Mouse (Mus musculus) urinary bladder, adult 2 months (tissue): ENCODE data around the gene Trappc2l. TPM values are rescaled to one million over a fixed set of nuclear protein-coding genes. Genes with fewer than 3 reads are reported as not detected.

Experiments used
- DNase-seq: peaks from one replicate; pipeline ENCODE4 v3.0.0; 2022; ENCODE audit warnings: low spot score
- polyA plus RNA-seq: library from polyadenylated mRNA; depleted of rRNA; stranded (reverse); fragments of >200 nt; gene quantifications from 2 replicates; pipeline ENCODE4 v1.2.3, GENCODE M21; 2012

Gene Trappc2l
- polyA plus RNA-seq, 1 experiment, result 108 TPM

DNA sequence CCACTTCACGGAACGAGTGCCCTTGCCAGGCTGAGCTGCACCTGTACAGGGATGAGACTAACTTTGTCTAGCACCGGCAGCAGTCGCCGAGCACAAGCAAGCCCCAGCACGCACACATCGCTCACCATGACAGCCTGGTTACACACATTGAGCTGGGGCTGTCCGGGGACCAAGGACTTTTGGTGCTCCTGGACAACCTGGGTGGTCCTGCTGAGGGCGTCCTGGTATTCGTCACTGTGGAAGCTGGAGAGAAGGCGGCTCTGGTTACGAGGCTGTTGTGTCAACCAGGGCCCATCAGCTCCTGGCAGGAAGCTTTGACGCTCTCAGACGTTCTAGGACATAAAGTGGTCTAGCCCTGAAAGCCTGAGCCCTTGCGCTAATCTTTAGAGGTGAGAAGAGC lies 30.5 kb upstream of the Trappc2l start:
- no peak for DNase-seq

DNA sequence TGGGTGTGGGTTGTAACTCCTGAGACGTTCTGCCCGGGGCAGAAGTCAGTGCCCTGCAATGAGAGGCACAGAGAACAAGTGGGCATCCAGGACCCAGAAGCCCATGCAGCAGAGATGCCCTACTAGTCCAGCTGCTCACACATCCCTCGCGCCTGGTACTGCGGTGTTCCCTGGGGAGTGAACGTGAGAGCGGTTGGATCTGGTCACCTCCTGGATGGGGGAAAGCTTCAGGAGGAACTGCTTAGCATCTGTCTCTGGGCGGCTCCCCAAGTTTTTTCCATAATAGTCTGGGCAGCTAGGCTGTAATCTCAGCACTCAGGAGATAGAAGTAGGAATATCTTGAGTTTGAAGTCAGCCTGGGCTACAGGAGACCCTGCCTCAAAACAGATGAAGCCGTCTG lies 26.5 kb upstream of the Trappc2l start:
- DNase-seq, result no peak

DNA sequence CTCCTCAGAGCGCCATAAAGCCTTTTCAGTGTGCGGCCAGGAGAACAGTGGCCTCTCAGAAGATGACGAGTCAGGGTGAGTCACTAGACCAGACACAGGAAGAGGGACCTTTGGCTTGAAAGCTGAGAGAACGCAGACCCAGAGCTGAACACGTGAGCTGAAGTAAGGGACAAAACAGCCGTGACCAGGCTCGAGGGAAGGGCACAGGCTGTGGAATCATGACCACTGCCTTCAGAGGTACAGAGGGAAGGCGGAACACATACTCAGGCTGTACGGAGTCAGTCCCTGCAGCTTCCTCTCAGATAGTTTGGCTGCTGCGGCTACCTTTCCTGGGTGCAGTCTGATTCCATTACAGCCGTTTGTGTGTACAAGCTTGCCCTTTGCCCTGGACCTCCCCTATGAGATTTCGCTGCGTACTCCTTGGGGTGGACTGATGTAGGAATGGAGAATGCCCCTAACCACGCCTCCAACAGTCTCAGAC lies 26.0 kb upstream of the Trappc2l start:
- no peak for DNase-seq

DNA sequence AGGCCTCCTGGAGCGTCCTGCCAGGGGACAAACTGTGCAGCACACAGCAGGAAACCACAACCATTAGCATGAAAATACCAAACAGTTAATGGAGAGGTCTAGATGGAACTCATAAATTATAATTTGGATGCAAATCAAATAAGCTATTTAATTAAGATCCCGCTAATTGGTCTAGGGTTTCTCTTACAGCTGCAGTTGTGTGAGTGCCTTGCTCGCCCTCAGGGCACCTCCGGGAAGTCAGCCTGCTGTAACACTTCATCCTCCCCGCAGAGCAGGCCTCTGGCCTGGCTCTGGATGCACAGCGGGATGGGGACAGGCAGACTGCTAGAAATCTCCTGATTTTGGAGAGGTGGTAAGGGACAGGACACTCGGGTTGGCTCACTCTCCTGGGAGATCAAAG lies 25.3 kb upstream of the Trappc2l start:
- DNase-seq, result no peak

DNA sequence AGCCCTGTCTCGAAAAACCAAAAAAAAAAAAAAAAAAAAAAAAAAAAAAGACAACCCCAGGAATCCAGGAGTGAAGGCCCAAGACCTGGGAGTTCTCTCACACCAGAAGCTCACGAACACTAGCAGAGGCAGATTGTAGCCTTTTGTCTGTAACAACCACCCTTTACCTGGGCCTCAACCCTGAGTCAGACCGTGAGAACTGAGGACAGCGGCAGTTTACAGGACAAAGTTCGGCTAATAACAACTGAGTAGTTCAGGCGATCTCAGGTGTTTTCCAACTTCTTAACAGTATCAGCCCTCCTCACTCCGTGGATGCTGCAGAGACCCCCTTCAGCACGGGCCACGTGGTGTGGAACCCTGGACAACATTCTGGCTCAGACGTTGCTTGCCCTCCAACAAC lies 24.7 kb upstream of the Trappc2l start:
- DNase-seq, result no peak

DNA sequence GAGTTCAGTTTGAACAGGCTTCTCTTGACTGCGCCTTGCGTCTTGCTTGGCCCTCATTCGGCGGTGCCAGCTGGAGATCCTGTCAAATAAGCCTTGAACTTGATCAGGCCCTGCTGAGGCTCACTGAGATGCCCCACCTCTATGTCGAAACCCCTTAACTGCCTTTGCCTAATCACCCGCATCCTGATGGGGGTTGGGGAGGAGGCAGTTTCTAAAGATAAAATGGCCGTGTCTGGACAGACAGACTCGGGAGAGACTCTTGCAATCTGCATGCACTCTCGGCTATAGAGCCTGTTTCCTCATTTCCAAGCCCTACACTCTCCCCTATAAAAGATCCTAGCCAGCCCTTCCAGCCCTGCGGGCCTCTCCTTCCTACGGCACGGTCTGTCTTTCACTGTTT lies 18.2 kb upstream of the Trappc2l start:
- DNase-seq, result no peak

DNA sequence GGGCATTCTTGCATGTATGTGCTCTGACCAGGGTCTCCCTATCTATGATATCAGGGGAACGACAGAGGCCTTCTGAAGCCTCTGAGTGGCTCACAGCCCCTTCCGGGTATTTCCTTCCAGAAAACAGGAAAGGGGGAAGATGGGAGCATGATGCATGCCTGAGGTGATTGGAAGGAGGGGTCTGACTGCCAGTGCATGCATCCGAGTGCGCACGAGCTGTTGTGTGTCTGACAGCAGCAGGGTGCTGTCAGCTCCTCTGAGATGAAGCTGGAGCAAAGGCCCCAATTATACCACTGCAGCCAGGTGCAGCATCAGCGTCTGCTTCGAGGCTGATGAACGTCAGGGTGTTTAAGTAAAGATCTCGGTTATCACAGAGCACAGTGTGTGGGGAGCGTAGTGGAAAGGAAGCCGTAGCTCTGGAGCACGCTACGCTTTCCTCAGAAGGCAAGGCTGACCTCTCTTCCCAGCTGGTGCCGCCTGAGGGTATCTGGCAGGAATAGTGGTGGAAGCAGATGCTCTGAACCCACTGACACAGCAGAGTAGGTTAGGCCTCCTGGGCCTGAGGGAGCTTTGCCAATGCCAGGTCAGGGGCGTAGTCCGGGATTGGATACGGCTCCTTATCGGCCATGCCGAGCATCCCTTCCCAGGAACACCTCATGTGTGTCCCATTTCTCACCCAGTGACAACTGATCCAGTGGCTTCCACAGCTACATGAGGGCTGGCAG lies 17.5 kb upstream of the Trappc2l start:
- DNase-seq, result no peak

DNA sequence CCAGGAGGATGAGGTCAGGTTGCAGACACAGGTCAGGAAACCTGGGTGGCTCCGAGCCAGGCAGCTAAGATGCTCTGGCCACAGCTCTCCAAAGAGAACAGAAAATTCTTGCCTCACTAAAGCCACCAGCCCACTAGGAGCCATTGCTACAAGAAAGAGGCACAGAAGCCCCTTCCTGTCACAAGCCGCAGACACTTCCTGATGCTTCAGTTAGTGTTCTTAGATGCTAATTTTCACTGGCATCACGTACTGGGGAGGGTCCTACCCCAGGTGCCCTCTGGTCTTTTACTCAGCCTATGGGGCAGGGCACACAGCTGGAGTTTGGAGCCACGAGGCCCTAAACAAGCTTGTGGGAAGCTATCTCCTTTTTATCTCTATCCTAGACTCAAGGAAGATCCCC lies 15.4 kb upstream of the Trappc2l start:
- no peak for DNase-seq

DNA sequence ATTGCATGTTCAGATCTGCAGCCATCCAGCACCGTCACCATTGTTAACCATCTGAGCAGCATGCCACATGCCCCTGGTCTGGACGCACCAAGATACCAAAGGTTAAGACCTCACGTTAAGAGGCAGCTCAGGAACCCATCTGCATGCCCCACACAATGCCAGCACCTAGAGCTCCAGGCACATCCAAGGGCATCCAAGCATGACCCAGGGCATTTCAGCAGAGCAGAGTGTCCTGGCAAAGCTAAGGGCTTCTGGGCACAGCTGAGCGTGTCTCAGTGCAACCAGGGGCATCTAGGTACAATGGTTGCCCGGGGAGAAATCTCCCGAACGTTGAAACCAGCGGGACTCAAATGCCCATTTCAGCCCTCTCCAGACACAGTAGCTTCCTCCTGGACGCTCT lies 10.8 kb upstream of the Trappc2l start:
- no peak for DNase-seq

DNA sequence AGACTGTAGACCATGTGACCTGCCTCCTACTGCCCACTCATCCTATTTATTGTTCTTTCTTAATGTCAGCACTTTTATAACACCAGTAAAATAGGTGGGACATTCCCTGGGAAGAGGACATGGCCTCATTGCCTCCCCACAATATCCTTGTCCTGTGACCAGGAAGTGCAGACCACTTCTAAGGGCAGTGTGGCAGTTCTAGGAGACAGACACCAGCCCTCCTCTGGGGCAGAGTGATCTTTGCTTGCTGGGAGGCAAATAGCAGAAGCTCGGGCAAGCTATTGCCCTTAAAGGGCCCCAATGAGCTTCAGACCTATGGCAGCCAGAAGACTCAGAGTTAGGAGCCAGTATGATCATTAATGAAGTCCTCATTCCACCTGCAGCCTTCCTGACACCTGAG lies 6.8 kb upstream of the Trappc2l start:
- DNase-seq, result no peak

DNA sequence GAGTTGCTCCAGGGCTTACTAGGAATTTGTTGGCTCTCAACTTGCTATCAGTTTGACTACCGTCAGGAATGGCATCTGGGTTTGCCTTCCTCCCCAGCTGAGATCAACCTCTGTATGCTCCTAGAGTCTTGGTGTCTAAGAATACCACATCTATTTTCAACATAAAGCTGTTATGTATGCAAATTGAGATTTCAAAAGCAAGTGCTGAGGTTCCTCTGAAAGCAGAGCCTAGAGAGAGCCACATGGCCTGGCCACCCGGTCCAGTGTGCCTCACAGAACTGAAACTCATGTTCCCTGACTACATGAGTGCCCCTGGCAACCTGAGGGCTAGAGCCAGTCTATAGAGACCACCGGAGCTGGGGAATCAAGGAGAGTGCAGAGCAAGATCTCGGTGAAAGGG lies 6.1 kb upstream of the Trappc2l start:
- no peak for DNase-seq

DNA sequence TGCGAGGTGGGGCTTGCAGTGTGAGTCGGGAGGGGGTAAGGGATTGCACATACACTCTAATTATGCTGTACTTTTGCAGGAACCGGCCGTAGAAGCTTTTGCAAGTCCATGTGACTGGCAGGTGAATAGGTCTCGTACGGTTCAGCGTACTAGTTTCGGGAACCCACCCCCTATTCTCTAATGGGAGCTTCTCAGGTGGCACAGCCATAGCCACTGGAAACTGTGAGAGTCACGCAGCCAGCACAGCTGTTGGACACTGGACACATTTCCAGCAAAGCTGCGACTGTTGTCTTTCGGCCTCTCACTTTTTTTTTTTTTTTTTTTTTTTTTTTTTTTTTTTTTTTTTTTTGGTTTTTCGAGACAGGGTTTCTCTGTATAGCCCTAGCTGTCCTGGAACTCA lies 4.6 kb upstream of the Trappc2l start:
- DNase-seq, result no peak

DNA sequence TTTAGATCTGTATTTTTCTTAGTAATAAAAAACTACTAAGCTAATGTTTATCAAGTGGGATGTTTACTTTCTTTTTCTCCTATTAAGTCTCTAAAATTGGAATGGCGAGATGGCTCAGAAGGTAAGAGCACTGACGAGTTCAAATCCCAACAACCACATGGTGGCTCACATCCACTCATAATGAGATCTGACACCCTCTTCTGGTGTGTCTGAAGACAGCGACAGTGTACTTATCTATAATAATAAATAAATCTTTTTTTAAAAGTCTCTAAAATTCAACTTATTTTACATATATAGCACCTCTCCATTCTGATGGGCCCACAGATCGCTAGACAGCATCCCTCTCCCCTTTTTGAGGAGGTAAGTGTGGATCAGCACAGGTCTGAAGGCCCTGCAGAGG lies 1.2 kb upstream of the Trappc2l start:
- no peak for DNase-seq

DNA sequence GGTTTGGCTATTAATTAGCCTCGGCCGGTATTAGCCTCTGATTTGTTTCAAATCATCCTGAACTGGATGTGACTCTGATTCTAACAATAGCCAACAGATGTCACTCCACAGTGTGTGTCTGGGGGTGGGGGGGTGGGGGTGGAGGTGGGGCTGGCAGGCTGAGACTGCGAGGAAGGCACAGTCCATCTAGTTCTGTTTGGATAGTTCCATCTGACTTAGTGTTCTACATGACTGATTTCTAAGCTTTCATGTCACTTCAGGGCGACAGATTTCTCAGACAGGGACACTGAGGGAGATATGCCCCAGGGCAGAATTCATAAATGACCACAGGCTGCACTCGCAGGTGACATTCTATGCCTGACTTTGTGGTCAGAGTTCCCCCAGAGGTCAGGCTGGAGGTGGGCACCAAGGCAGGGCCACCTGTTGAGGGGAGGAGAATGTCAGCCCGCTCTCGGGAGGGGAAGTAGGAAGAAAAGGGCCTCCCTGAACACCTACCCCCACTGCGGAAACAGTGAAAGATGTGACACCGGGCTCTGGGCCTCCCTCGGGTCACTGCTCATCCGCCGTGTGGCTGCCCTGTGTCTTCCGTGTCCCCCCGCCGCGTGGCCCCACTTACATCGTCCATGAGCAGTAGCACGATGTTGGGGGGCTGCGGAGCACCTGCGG lies 695 bp upstream of the Trappc2l start:
- DNase-seq, result no peak

DNA sequence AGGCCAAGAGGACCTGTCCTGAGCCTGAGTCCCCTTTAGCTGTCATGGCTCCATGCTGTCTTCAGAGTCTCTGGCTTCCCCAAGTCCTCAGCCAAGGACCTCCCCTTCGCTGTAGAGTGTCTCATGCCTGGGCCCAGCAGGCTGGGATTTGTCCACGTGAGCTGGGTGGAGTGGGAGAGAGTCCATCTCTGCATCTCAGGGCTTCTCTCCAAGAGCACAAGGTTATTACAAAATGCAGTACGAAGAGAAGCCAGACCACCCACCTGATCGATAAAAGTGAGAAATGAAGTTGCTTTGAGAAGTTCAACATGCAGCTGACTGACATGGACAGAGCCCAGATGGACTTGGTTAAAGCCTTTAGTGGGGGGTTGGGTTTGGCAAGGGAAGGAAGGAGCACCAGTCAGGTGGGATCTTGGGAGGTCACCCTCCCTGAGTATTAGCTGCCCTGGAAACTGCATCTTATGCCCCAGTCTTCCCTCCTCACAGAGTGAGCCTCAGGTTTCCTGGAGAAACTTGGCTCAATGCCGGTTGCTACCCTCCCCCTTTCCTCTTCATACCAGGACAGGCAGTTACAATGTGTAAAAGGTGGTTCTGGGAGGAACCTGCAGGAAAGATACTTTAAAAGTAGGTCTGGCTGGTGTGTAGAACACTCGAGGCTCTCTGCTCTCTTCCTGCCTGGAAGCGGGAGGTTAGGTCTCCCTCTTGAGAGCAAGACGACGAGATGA lies 4.9 kb downstream of the Trappc2l start:
- DNase-seq, result no peak

DNA sequence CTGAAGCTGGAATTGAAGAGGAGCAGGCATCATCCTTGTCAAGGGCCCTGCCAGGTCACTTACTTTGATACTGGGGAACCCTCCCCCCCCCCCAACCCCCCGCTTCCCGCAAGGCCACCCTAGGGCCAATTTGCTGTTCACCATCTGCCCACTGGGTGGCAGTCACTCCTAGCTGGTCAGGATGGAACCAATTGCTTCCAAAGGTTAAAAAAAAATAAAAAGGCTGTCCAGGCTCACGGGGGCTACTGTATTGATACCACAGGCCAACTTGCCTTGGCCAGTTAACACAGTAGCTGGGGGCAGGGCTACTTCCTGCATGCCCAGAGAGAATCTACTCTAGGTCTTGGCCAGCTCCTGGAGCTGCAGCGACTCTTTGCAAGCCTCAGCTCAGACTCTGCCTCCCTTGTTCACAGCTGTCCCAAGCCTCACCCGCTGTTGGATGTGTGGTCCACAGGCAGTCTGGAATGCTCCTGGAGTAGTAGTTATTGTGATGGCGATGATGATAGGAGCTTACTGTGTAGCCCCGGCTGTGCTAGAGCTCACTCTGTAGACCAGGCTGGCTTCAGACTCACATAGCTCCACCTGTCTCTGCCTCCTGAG lies 6.6 kb downstream of the Trappc2l start:
- peak; percentile 53 for DNase-seq

DNA sequence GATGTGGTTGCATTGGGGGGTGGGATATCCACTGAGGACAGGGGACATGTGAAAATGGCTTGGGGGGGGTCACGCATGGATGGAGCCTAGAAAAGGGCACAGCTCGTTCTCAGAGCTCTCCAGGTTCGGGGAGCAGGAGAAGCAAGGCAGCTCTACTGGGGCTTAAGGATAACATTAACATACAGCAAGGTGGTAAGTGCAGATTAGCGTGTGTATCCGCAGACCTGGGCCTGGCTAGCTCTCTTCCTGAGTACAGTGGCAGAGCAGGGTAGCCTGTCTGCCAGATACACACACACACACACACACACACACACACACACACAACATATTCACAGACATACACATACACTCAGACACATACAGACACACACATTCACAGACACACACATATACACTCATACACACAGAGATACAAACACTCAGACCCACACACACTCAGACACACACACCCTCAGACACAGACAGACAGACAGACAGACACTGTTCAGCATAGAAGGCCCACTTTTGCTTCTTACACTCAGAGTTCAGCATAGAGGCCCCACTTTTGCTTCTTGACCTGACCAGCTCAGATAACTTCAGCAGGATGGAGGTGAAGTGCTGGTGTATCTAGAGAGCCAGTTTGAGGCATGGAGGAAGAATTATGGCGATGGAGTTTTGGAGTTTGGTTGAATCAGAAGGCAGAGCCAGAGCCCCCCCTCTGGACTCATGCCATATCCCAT lies 7.4 kb downstream of the Trappc2l start:
- no peak for DNase-seq

DNA sequence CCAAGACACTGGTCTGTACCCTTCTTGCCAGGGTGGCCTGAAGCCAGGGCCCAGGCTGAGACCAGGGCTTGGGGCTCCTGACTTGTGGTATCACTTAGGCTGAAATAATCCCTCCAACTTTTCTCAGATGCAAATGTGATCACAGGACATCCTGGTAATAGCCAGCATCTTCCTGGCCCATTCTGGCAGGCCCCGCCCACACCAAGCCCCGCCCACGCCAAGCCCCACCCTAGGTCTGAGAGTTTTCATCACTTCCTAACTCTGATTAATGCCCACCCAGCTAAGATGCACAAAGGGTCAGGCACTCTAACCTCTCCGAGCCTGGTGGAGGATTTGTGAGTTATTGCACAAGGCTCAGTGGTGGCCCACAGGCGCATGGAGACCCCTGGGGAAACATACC lies 9.0 kb downstream of the Trappc2l start:
- DNase-seq, result no peak

DNA sequence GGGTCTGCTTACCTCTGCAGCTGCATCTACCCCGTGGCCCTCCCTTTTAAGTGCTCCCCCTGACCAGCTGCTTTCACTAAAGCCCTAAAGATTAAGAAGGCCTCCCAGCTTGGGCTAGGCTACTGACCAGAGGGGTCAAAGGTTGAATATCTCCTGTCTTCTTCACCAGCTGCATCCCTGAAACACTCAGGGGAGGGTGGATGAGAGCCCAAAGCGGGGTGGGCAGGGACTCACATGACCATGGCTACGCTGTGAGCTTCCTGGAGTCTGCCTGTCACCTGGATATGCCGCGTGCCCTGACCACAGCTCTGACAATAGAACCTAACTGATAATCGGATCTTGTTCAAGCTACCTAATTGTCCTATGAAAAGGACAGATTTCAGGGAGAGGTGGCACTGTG lies 11.3 kb downstream of the Trappc2l start, which contains the start of gene Pabpn1l:
Gene Pabpn1l, minus strand, starts transcription at position 13 of the 400 bp plus-strand sequence.
- DNase-seq, result no peak

DNA sequence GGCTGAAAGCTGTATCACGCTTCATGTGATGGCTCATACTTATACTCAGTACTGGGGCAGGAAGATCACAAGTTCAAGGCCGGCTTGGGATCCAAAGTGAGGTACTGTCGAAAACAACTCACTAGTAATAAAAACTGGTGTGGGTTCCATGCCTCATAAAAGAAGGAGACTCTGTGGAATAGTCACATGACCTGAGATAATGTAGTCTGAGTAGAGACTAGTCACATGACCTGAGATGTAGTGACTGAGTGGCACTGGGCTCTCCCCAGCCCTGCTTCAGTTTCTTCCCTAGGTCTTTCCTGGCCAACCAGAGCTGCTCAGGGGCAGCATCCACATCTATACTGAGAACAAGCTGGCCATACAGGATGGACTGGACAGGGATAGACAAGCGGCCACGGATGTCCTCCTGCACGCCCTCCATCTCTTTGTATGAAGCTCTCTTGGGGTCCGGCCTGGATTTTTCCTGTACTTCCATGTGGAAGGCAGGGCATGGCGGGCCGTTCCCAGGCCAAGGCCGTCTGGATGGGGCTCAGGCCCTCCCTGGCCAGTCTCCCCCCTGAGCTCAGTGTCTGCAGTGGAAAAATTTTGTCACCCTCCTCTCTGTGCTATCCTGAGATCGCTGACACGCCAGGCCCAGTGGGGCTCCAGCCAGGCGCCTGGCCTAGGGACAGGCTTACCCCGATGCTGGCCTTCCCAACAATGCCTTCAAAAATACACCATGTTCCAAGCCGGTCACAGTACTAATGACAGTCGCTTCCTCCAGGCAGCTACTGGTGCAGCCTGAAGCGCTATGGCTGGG lies 12.6 kb downstream of the Trappc2l start:
- no peak for DNase-seq

DNA sequence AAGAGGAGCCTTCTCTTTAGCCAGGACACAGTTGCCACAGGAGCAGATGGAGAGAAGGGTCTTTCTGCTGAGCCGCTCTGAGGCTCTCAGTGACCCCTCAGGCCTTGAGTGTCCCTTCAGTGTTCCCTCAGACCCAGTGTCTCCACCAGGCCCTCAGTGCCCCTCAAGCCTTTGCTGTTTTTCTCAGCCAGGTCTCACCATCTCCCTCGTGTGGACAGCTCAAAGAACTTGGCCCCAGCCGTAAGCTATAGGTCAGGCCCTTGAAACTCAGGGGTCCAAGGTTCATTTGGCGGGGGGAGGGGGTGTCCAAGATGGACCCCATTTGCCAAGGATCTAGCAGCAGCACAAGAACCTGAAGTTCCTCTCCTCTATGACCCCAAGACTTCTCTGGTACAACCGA lies 13.2 kb downstream of the Trappc2l start:
- no peak for DNase-seq
